Mouse (Mus musculus) liver, embryonic 14.5 days (tissue): ENCODE data around the gene Pimreg.

ENCODE experiments used
- CTCF ChIP-seq: IDR thresholded peaks from 2 replicates; pipeline ENCODE4 v1.5.1; 2016; ENCODE audit warnings: antibody characterized with exemption, low read depth, control low read depth
- EP300 ChIP-seq: IDR thresholded peaks from 2 replicates; pipeline ENCODE4 v1.6.1; 2016; ENCODE audit warnings: antibody characterized with exemption, low read depth

GRCm38 (mm10) chr11:71996805-71997204, 45.0 kb upstream of the Pimreg start:
- TF ChIP-seq EP300 = no peak
- no peak for TF ChIP-seq CTCF
